Mouse (Mus musculus) hindbrain, embryonic 13.5 days (tissue): ENCODE measurements around the gene Auts2. TPM values are rescaled to one million over a fixed set of nuclear protein-coding genes. Genes with fewer than 3 reads are reported as not detected.

ENCODE experiments used
- ATAC-seq: fragments of 200-750 bp; cut with Nextera tagmentation; 2 replicates; pipeline ENCODE4 v1.8.0; 2017; ENCODE audit warnings: moderate TSS enrichment; ENCODE audit not compliant: low FRiP score
- H3K27ac ChIP-seq: fragments of 300-500 bp; sonication (generic); 2 replicates; pipeline ENCODE4 v1.5.1; 2015; ENCODE audit warnings: inconsistent platforms, mild to moderate bottlenecking, moderate library complexity
- H3K27me3 ChIP-seq: fragments of 300-500 bp; sonication (generic); 2 replicates; pipeline ENCODE4 v1.6.1; 2015; ENCODE audit warnings: mild to moderate bottlenecking, inconsistent platforms
- H3K36me3 ChIP-seq: fragments of 300-500 bp; sonication (generic); 2 replicates; pipeline ENCODE4 v1.6.1; 2015; ENCODE audit warnings: mild to moderate bottlenecking, inconsistent platforms
- H3K4me1 ChIP-seq: fragments of 300-500 bp; sonication (generic); replicated peaks from 2 replicates; pipeline ENCODE4 v1.6.1; 2015; ENCODE audit warnings: inconsistent platforms
- H3K4me2 ChIP-seq: fragments of 300-500 bp; sonication (generic); 2 replicates; pipeline ENCODE4 v1.6.1; 2015; ENCODE audit warnings: inconsistent platforms, mild to moderate bottlenecking, moderate library complexity
- H3K4me3 ChIP-seq: fragments of 300-500 bp; sonication (generic); 2 replicates; pipeline ENCODE4 v1.5.1; 2015; ENCODE audit warnings: mild to moderate bottlenecking, inconsistent platforms
- H3K9ac ChIP-seq: fragments of 300-500 bp; sonication (generic); 2 replicates; pipeline ENCODE4 v1.6.1; 2015; ENCODE audit warnings: mild to moderate bottlenecking, inconsistent platforms
- H3K9me3 ChIP-seq: fragments of 300-500 bp; sonication (generic); 2 replicates; pipeline ENCODE4 v1.6.1; 2016; ENCODE audit warnings: inconsistent platforms
- WGBS: fragments of 180-500 bp; shearing (Covaris S2); methylation state at CpG from one replicate; pipeline ENCODE4 v1.1.7; 2015; 5-methylcytosine and 5-hydroxymethylcytosine counted together
- polyA plus RNA-seq: library from polyadenylated mRNA; unstranded; fragments of >200 nt; fragmentation: Nextera tagmentation; extraction: Ambion mirVana; gene quantifications from 2 replicates; pipeline ENCODE4 v1.2.1, GENCODE M21; 2015

Gene Auts2
- polyA plus RNA-seq, 1 experiment from 2014 or later = 89.9 TPM

DNA sequence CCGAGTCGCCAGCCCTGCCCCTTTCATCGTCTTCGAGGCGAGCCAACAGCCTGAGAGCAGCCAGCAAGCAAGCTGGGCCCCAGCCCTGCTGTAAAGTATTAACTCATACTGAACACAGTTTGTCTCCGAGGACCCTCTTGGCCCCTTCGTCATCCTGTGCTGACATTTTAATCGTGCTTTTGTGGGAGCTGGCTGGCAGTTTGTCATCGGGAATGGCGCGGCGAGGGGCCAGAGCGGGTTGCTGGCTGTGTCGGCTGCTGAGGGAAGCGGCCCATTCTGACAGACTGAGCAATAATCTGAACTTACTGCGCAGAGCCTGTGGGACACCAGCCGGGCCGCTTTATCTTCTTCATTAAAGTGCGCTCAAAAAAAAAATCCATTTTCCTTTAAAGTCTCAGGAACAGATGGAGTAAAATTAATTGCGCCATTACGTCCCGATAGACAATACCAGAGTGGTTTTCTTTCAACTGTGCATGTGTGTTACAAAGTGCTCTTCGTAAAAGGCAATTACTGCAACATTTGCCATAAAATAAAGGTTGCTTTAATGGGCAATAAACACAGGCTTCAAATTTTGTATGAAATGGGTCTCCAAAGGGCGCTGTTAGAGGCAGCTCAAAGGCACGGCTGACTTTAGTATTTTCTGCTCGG lies 957.3 kb downstream of the Auts2 start:
- H3K9ac ChIP-seq = peak overlapping the region; percentile 60

DNA sequence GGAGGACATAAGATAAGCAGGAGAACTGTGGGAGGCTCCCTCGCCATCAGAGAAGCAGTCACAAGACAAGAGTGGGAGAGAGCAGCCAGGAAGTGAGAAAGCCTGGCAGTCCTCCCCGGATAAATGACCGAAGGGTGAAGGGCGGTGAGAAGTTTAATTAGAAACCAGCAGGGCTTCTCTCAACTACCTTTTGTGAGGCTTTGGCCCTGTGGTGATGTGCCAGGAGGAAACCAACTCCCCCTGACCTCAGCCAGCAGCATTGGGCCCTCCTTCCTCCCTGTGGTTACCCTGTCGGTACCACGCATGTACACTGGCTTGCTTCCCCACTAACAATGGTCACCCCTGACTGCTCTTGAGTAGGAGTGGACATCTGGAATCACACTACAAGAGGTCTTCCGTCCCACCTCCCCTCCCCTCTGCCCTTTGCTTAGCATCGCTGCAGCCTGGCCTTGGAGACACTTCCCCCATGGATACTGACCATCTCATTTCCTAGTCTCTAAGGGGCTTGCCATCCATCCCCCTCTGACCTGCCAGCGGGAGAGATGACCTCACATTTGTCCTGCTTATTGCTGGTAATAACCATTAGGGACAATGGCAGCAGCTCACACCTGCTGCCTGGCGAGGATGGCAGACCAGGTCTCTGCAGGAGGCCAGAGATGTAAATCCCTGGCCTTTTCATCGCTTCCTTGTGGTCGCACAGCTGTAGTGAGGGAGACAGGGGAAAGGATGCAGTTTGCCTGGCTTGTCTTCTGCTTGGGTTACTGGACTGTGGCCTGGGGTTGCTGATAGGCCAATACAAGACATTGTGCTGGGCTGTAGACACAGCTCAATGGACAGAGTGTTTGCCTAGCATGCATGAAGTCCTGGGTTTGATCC lies 958.6 kb downstream of the Auts2 start:
- no peaks in the 10 kb centered on the region for H3K36me3 ChIP-seq
- peaks cover 75% of the 10 kb centered on the region for H3K4me1 ChIP-seq
- H3K27ac ChIP-seq = peak overlapping the region; percentile 87
- 16% methylated on average over 12 of the region's 12 CpGs for WGBS
- H3K4me3 ChIP-seq = no peak overlapping the region
- no peaks in the 10 kb centered on the region for H3K9me3 ChIP-seq
- 0 out of 2 replicates have a peak, but pooled peaks have one; percentile 6 for ATAC-seq
- peaks cover 7% of the 10 kb centered on the region; the same call in 1 of the 2 replicates for H3K27me3 ChIP-seq
- no peak overlapping the region; the same call in none of the 2 replicates for H3K9ac ChIP-seq
- peak overlapping the region; percentile 39; the same call in 1 of the 2 replicates for H3K4me2 ChIP-seq

More for the DNA sequence above, 957.3 kb downstream of the Auts2 start:
- WGBS = 13% methylated on average over 26 of the region's 26 CpGs
- H3K4me2 ChIP-seq = peak overlapping the region; percentile 39
- peak overlapping the region; percentile 87 for H3K27ac ChIP-seq
- no peaks in the 10 kb centered on the region for H3K36me3 ChIP-seq
- H3K4me1 ChIP-seq = peaks cover 62% of the 10 kb centered on the region
- H3K4me3 ChIP-seq = no peak overlapping the region
- ATAC-seq = peak; percentile 82
- H3K27me3 ChIP-seq = peaks cover 2% of the 10 kb centered on the region; the same call in 1 of the 2 replicates
- no peaks in the 10 kb centered on the region for H3K9me3 ChIP-seq

DNA sequence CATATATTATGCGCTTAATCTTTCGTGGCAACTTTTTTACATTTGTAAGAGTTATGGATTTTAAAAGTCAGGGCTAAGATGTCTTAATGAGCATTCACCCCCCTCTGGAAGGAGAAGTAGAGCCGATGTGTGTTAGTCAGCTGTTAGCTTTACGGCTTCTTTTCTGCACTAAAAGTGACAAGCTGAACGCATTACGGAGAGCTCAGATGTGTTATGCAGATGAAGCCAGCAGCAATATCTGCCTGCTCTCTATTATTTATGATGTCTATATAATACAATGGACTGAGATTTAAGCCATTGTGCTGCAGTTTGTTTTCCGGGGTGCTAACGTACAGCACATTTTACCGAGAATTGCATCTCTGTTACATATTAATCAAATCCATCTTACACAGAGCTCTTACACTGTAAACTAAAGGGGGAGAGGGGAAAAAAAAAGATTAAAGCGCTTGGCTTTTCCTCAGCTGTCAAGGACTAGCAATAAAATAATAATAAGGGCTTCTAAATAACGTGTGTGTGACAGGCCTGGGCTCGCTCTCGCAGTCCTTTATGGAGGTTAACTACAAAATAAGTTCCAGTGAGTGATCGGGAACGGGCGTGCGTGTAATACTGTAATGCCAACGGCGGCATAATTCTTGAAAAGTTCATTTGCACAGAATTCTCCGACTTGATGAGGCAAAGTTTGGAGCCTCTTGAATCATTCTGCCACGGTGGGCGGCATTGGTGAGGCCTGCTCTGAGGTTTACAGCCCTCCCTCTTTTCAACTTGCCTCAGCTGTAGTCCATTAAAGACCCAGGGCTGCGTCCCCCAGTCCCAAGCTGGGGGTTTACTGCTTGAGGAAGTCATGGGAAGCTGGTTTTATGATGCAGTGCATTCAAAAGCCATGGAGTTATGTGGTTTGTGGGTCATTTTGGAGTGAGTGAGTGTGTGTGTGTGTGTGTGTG lies 961.8 kb downstream of the Auts2 start:
- Histone ChIP-seq H3K4me1 (peaks cover 83% of the 10 kb centered on the region), H3K4me2 (0 out of 2 replicates have a peak overlapping the region, but pooled peaks have one; percentile 1), H3K36me3 (no peaks in the 10 kb centered on the region), H3K9me3 (no peaks in the 10 kb centered on the region), H3K27ac (peak overlapping the region; percentile 64), H3K9ac (no peak overlapping the region), H3K27me3 (peaks cover 11% of the 10 kb centered on the region; the same call in 1 of the 2 replicates), H3K4me3 (no peak overlapping the region)
- WGBS = 43% methylated on average over 23 of the region's 23 CpGs
- ATAC-seq = no peak; the same call in 1 of the 2 replicates

DNA sequence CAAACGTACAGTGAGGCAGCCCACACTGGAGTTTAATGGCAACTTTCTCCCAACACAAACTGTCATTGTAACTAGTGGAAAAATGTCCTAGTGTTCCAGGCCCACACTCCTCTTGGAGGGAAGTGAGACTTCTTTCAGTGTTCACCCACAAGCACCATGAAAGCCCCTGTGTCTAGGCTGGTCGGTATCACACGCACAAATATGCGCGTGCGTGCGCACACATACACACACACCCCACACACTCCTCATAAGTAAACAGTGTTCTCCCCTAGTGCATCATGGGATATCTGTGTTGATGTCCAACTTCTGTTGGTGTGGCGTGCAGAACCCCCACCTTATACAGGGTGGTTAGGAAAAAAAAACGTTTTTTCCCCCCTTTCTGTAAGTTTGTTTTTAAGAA lies 964.4 kb downstream of the Auts2 start:
- no peak overlapping the region for H3K4me3 ChIP-seq
- H3K9ac ChIP-seq = no peak overlapping the region
- H3K27me3 ChIP-seq = peaks cover 11% of the 10 kb centered on the region; the same call in 1 of the 2 replicates
- H3K9me3 ChIP-seq = no peaks in the 10 kb centered on the region
- no peak for ATAC-seq
- H3K4me2 ChIP-seq = no peak overlapping the region
- H3K4me1 ChIP-seq = peaks cover 83% of the 10 kb centered on the region
- H3K36me3 ChIP-seq = no peaks in the 10 kb centered on the region
- H3K27ac ChIP-seq = no peak overlapping the region
- WGBS = 91% methylated on average over 9 of the region's 9 CpGs

DNA sequence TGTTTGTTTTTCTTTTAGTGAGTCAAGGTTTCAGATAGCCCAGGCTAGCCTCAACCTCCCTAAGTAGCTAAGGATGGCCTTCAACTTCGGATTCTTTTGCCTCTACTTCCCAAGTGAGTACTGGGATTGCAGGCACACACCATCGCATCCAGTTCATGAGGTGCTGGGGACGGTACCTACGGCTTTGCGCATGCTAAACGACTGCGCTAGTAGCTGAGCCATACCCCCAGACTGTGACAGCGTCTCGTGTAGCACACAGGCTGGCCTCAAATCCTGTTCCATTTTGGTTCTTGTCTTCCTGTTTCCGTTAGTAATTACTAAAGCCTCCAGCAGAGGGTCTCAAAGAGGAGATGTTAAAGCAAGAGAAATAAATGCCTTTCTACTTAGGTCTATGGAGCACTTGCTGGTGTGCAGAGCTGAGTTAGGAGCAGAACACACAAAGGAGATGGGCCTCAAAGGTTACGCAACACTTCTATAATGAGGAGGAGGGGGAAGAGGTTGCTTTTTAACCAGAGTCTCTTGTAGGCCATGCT lies 967.3 kb downstream of the Auts2 start:
- Histone ChIP-seq H3K36me3 (no peaks in the 10 kb centered on the region), H3K4me1 (peaks cover 66% of the 10 kb centered on the region), H3K4me2 (no peak overlapping the region), H3K4me3 (no peak overlapping the region), H3K9me3 (no peaks in the 10 kb centered on the region), H3K9ac (no peak overlapping the region), H3K27ac (peak overlapping the region; percentile 90), H3K27me3 (peaks cover 11% of the 10 kb centered on the region; the same call in 1 of the 2 replicates)
- 53% methylated on average over 11 of the region's 11 CpGs for WGBS
- ATAC-seq = 0 out of 2 replicates have a peak, but pooled peaks have one; percentile 23

DNA sequence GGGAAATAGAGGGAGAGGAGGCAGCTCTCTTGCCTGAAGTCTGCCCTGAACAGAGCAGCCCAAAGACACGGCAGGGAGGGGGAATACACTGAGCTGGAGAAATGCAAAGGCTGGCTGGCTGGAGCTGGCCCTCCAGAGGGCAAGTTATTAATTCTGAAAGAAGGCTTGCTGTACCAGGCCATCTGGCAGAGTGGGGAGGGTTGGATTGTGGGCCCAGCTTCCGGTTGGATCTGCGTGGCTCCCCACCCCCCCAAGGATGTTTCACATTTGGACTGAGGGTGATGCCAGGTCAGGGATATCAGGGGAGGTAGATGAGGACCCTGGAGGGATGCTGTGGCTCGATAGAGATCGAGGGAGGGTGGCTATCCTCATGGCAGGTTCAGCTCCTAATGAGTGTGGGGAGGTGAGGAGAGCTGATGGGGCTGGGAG lies 968.0 kb downstream of the Auts2 start:
- no peaks in the 10 kb centered on the region for H3K36me3 ChIP-seq
- H3K4me3 ChIP-seq = no peak overlapping the region
- ATAC-seq = peak; percentile 84
- H3K27me3 ChIP-seq = peaks cover 9% of the 10 kb centered on the region; the same call in 1 of the 2 replicates
- 18% methylated on average over 5 of the region's 5 CpGs for WGBS
- H3K9me3 ChIP-seq = no peaks in the 10 kb centered on the region
- H3K4me2 ChIP-seq = peak overlapping the region; percentile 30
- H3K27ac ChIP-seq = peak overlapping the region; percentile 90
- H3K4me1 ChIP-seq = peaks cover 59% of the 10 kb centered on the region
- H3K9ac ChIP-seq = no peak overlapping the region

DNA sequence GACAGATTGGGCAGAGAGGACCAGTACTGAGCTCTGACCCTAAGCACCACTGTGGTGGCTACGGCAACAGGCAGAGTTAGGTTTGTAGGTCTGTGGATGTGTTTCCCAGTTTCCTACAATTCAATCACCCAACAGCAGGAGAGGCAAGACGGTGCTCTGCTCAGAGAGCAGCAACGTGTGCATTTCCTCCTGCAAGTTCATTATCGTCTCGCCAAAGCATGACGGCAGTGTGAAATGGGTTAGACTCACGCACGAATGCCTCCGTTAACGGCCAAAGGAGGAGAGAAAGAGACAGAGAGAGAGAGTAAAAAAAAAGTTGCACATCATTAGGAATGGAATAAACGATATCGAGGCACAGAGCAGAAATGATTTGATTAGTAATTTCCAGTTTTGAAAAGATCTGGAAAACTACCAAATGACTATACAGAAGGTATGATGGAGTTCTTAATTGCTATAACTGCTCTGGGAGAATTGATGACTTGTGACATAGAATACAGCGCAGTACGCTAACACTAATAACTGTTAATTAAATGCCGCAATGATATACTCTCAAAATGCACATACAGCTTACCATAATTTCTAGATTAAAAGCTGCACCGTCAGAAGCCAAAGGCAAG lies 968.6 kb downstream of the Auts2 start:
- peak; percentile 14 for ATAC-seq
- Histone ChIP-seq H3K4me2 (peak overlapping the region; percentile 30), H3K27ac (peak overlapping the region; percentile 90), H3K4me3 (no peak overlapping the region), H3K9ac (no peak overlapping the region), H3K27me3 (0 out of 2 replicates have a peak, but pooled peaks cover 4% of the 10 kb centered on the region), H3K36me3 (no peaks in the 10 kb centered on the region), H3K4me1 (peaks cover 54% of the 10 kb centered on the region), H3K9me3 (no peaks in the 10 kb centered on the region)
- 28% methylated on average over 16 of the region's 16 CpGs for WGBS

DNA sequence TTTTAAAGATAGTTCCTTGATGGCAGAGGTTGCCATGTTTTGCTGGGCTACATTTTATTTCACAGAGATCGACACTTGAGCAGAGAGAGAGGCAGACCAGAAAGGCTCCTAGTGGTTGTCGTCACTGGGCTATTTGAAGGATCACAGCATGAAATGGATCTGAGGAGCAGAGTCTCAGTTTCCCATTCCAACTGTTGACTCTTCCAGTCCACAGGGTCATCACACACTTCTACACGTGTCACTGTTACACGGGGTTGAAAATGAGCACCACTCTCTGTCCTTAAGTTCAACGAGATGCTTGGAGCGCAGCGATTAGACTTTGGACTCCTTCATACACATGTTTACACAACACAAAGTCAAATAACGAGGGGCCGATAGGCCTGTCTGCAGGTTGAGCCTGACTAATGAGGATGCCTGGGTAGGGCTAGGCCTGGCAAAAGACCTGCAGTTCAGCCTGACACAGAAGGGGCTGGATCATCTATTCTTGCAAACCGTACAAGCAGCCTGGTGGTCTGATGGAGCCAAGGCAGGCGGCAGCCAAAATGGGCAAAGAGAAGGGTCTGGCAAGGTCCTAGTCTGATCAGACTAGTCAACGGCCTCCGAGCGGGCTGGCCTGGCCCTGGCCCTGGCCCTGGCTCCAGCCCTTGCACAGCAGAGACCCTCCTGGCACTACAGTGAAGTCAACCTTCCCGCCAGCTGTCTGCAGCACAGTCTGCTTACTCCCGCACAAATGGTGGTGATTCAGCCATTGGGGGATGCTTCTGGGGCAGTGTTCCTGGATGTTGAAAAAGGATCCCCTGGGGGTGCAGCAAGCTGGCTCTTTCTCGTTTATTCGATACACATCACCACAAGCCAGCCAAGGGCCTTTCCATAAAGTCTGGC lies 969.6 kb downstream of the Auts2 start:
- peak overlapping the region; percentile 90 for H3K27ac ChIP-seq
- peaks cover 45% of the 10 kb centered on the region for H3K4me1 ChIP-seq
- WGBS = 76% methylated on average over 18 of the region's 18 CpGs
- peak overlapping the region; percentile 11 for H3K4me2 ChIP-seq
- H3K4me3 ChIP-seq = no peak overlapping the region
- H3K27me3 ChIP-seq = 0 out of 2 replicates have a peak, but pooled peaks cover under 1% of the 10 kb centered on the region
- no peak overlapping the region for H3K9ac ChIP-seq
- no peaks in the 10 kb centered on the region for H3K36me3 ChIP-seq
- 0 out of 2 replicates have a peak, but pooled peaks have one; percentile 5 for ATAC-seq
- no peaks in the 10 kb centered on the region for H3K9me3 ChIP-seq

DNA sequence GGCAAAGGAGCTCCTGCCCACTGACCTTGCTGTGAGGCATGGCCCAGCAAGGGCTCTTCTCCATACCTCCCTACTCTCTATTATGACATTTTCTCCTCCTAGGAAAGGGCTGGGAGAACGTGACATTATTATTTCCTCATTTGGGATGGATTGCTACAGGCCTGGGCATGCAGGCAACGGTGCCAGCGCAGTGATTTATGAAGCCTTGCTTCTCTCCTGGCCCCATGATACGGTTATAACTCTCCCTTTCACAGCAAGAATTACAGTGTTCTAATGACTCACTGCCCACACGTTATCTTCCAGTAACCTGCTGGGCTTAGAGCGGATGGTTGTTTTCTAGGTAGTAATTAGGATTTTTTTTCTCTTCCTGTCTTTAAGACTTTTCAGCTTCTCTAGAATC lies 977.1 kb downstream of the Auts2 start:
- peaks cover 23% of the 10 kb centered on the region for H3K4me1 ChIP-seq
- H3K27ac ChIP-seq = peak overlapping the region; percentile 55; the same call in 1 of the 2 replicates
- 53% methylated on average over 6 of the region's 6 CpGs for WGBS
- H3K27me3 ChIP-seq = 0 out of 2 replicates have a peak, but pooled peaks cover 3% of the 10 kb centered on the region
- no peaks in the 10 kb centered on the region for H3K9me3 ChIP-seq
- no peak overlapping the region for H3K9ac ChIP-seq
- ATAC-seq = no peak
- H3K4me2 ChIP-seq = no peak overlapping the region
- no peaks in the 10 kb centered on the region for H3K36me3 ChIP-seq
- H3K4me3 ChIP-seq = no peak overlapping the region

DNA sequence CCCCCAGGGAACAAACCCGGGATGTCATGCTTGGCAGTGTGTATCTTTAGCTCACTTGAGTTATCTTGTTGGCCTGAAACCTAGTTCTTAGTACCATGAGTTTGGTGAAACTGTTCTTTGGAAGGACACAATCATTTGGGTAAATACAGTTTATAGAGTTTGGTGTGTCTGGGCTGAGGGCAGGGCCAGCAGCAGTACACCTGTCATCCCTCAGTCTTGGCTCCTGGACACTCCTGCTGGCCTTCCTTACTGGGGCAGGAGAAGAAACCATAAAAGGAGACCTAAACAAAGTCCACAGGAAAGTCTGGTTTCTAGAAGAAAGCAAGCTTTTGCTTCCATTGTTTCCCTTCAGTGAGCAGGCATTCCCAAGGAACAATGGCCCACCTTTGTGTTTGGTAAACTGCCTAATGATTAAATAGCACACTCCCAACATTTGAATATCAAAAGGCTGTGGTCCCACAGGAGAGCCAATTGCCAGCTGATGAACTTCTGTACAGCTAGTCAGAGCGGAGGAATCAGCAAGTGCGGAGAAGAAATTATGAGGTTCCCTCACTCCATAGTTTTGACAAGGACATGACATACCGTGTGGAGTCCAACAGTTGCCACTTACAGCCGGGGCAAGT lies 979.4 kb downstream of the Auts2 start:
- peaks cover 31% of the 10 kb centered on the region for H3K4me1 ChIP-seq
- no peak overlapping the region for H3K9ac ChIP-seq
- no peak overlapping the region for H3K27ac ChIP-seq
- 60% methylated on average over 5 of the region's 5 CpGs for WGBS
- no peaks in the 10 kb centered on the region for H3K9me3 ChIP-seq
- 0 out of 2 replicates have a peak, but pooled peaks cover 3% of the 10 kb centered on the region for H3K27me3 ChIP-seq
- H3K4me3 ChIP-seq = no peak overlapping the region
- H3K4me2 ChIP-seq = no peak overlapping the region
- ATAC-seq = no peak
- no peaks in the 10 kb centered on the region for H3K36me3 ChIP-seq
